Comparison of ENCODE assay signal across 18 mouse cellular contexts in the genomic region with DNA sequence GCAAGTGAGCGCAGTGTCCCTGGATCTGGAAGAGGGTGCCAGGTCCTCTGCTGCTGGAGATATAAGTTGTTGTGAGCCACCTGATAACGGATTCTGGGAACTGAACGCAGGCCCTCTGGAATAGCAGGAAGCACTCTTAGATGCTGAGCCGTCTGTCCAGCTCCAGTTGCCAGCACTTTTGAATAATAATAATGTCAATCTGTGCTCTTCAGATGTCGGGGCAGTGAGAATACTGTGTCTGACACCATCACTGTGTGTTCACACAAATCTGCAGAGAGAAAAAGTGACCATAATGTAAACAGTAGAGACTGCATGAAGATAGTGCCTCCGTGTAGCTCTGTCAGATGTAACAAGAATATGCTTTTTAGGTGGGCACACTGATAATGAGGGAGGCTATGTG.
"Had no signal": no experiment of that assay in that cellular context is flagged by ENCODE, and none has a peak within 500 bp of the region (broad histone marks: within the 10 kb centered on the region; RNA-seq: fewer than 3 reads in every experiment).

No protein-coding gene starts in this region.

- H3K4me2 ChIP-seq: limb, embryonic 12.5 days; limb, embryonic 15.5 days; liver, embryonic 11.5 days; lung, embryonic 15.5 days; midbrain, embryonic 13.5 days had no signal

- H3K9me3 ChIP-seq: limb, embryonic 15.5 days; lung, embryonic 15.5 days; midbrain, embryonic 13.5 days had no signal

- H3K36me3 ChIP-seq: limb, embryonic 12.5 days; limb, embryonic 15.5 days; lung, embryonic 15.5 days; midbrain, embryonic 10.5 days; midbrain, embryonic 13.5 days had no signal

- H3K9ac ChIP-seq: limb, embryonic 12.5 days; limb, embryonic 15.5 days; liver, embryonic 14.5 days; lung, embryonic 15.5 days; midbrain, embryonic 13.5 days had no signal

- DNase-seq: kidney, postnatal 25 days; layer of hippocampus, adult 9-11 months; left cerebral cortex, postnatal 4 days; lung, adult 18-20 months; lung, postnatal 10 days; lung, postnatal 36 days; thymus, adult 18-20 months; thymus, postnatal 36 days had no signal

- H3K27me3 ChIP-seq: limb, embryonic 12.5 days; limb, embryonic 15.5 days; lung, embryonic 15.5 days; megakaryocyte, embryonic 14.5 days; midbrain, embryonic 13.5 days had no signal

- H3K4me1 ChIP-seq: limb, embryonic 12.5 days; limb, embryonic 15.5 days; lung, embryonic 15.5 days; megakaryocyte, embryonic 14.5 days; midbrain, embryonic 10.5 days; midbrain, embryonic 13.5 days had no signal

- H3K27ac ChIP-seq: kidney, postnatal 0 days; layer of hippocampus, adult 2 months; limb, embryonic 12.5 days; limb, embryonic 15.5 days; liver, embryonic 14.5 days; lung, embryonic 15.5 days; midbrain, embryonic 10.5 days; midbrain, embryonic 13.5 days had no signal

- H3K4me3 ChIP-seq: layer of hippocampus, adult 2 months; limb, embryonic 12.5 days; limb, embryonic 15.5 days; lung, embryonic 15.5 days; megakaryocyte, embryonic 14.5 days; midbrain, embryonic 10.5 days; midbrain, embryonic 13.5 days had no signal

- ATAC-seq: midbrain, embryonic 13.5 days had no signal
